Mouse (Mus musculus) hindbrain, embryonic 11.5 days (tissue): ENCODE measurements around the gene Fli1. TPM values are rescaled to one million over a fixed set of nuclear protein-coding genes. Genes with fewer than 3 reads are reported as not detected.
A peak's percentile ranks its signal among the peaks of the same experiment; 100 is the strongest.

ENCODE experiments used
- ATAC-seq: fragments of 200-750 bp; cut with Nextera tagmentation; 2 replicates; pipeline ENCODE4 v1.8.0; 2017; ENCODE audit warnings: mild to moderate bottlenecking, moderate TSS enrichment, moderate library complexity; ENCODE audit not compliant: low FRiP score
- DNase-seq: peaks from one replicate; pipeline ENCODE4 v3.0.0-alpha.2; 2015; ENCODE audit warnings: low spot score
- H3K27ac ChIP-seq: fragments of 300-500 bp; sonication (generic); 2 replicates; pipeline ENCODE4 v1.5.1; 2014; ENCODE audit warnings: mild to moderate bottlenecking, low read depth, low read length
- H3K27me3 ChIP-seq: fragments of 300-500 bp; sonication (generic); 2 replicates; pipeline ENCODE4 v1.6.1; 2014; ENCODE audit warnings: mild to moderate bottlenecking, low read length, moderate library complexity, mixed read lengths; ENCODE audit not compliant: control insufficient read depth, insufficient read depth
- H3K36me3 ChIP-seq: fragments of 300-500 bp; sonication (generic); 2 replicates; pipeline ENCODE4 v1.6.1; 2014; ENCODE audit warnings: mild to moderate bottlenecking, low read length, moderate library complexity, mixed read lengths; ENCODE audit not compliant: control insufficient read depth, insufficient read depth
- H3K4me1 ChIP-seq: fragments of 300-500 bp; sonication (generic); replicated peaks from 2 replicates; pipeline ENCODE4 v1.6.1; 2014; ENCODE audit warnings: low read length, mixed read lengths; ENCODE audit not compliant: control insufficient read depth, insufficient read depth
- H3K4me2 ChIP-seq: fragments of 300-500 bp; sonication (generic); replicated peaks from 2 replicates; pipeline ENCODE4 v1.6.1; 2014; ENCODE audit warnings: mild to moderate bottlenecking, low read depth, low read length
- H3K4me3 ChIP-seq: fragments of 300-500 bp; sonication (generic); 2 replicates; pipeline ENCODE4 v1.5.1; 2014; ENCODE audit warnings: low read depth, low read length
- H3K9ac ChIP-seq: fragments of 300-500 bp; sonication (generic); 2 replicates; pipeline ENCODE4 v1.6.1; 2014; ENCODE audit warnings: low read depth, low read length
- H3K9me3 ChIP-seq: fragments of 300-500 bp; sonication (generic); 2 replicates; pipeline ENCODE4 v1.6.1; 2016; ENCODE audit warnings: low read length; ENCODE audit not compliant: control insufficient read depth
- WGBS: fragments of 180-500 bp; shearing (Covaris S2); extraction: QIAGEN DNeasy Blood & Tissue Kit; methylation state at CpG from one replicate; pipeline ENCODE4 v1.1.7; 2014; 5-methylcytosine and 5-hydroxymethylcytosine counted together
- polyA plus RNA-seq: library from polyadenylated mRNA; unstranded; fragments of >200 nt; fragmentation: Nextera tagmentation; extraction: Ambion mirVana; gene quantifications from 2 replicates; pipeline ENCODE4 v1.2.1, GENCODE M21; 2014

Fli1 gene
- polyA plus RNA-seq, 1 experiment from 2014 or later: 22.2 TPM

DNA sequence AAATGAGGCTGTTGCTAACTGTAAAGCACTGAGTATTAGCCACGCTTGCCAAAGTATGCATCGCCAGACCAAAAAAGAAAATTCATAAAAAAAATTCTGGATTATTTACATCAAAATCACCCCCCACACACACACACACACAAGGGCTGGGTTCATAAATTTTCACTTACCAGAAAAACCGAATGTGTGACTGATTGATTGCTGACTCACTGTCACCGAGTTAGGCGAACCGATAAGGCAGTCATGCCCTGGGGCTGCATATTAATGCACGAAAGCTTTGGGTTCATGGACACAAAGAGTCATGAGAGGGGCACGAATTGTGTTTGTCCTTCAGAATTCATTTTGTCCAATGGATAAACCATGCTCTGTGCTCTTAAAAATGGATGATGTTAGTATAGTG, 17.2 kb upstream of the Fli1 start:
- Histone ChIP-seq H3K36me3 (no peaks in the 10 kb centered on the region), H3K9ac (no peak overlapping the region), H3K4me1 (no peaks in the 10 kb centered on the region), H3K27ac (no peak overlapping the region), H3K4me3 (no peak overlapping the region), H3K4me2 (no peak overlapping the region), H3K27me3 (no peaks in the 10 kb centered on the region), H3K9me3 (no peaks in the 10 kb centered on the region)
- no peak for ATAC-seq
- WGBS: 70% methylated on average over 8 of the region's 8 CpGs
- DNase-seq: no peak

DNA sequence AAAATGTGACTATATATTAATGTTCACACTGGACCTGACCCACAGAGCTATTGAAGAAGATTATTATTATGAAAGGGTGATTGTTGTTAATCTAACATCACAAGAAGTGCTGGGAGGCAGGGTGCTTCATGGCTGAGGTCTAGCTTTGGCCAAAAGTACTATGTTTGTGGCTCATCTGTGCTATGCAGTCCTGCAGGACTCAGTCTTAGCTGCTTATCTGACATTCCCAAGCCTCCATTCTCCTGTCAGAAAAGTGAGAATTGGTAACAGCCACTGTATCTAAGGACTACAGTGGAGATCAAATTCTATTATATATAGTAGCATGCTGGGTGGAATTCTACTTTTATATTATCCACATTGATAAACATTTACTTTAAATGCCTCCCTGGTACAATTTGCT, 16.8 kb upstream of the Fli1 start:
- Histone ChIP-seq H3K27ac (no peak overlapping the region), H3K4me2 (no peak overlapping the region), H3K9ac (no peak overlapping the region), H3K4me3 (no peak overlapping the region), H3K27me3 (no peaks in the 10 kb centered on the region), H3K4me1 (no peaks in the 10 kb centered on the region), H3K36me3 (no peaks in the 10 kb centered on the region), H3K9me3 (no peaks in the 10 kb centered on the region)
- ATAC-seq (no peak), DNase-seq (no peak)

DNA sequence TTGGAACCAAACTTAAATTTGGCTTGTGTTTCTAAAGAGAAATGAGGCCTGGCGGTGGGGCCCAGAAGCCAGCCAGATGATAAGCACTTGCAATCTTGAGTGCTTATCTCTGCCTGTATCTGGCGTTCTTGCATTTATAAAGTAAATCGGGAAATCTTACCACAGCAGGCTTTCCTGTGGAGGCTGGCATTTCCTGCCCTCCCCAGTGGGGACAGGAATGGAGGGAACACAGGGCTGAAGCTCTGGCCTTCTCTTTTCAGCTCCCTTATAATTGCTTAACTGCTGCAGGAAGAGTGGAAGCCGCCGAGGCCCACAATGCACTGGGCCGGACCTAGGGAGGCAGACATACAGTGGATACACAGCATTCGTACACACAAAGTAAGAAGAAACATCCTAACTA, 13.7 kb upstream of the Fli1 start:
- 86% methylated on average over 7 of the region's 7 CpGs for WGBS
- DNase-seq (no peak), ATAC-seq (no peak)
- Histone ChIP-seq H3K36me3 (no peaks in the 10 kb centered on the region), H3K27ac (no peak overlapping the region), H3K4me1 (no peaks in the 10 kb centered on the region), H3K4me3 (no peak overlapping the region), H3K9me3 (no peaks in the 10 kb centered on the region), H3K4me2 (no peak overlapping the region), H3K9ac (no peak overlapping the region), H3K27me3 (no peaks in the 10 kb centered on the region)

GRCm38 (mm10) chr9:32555279-32555678, 12.6 kb upstream of the Fli1 start:
- no peak for ATAC-seq
- Histone ChIP-seq H3K4me3 (no peak overlapping the region), H3K36me3 (no peaks in the 10 kb centered on the region), H3K9ac (no peak overlapping the region), H3K9me3 (no peaks in the 10 kb centered on the region), H3K4me1 (no peaks in the 10 kb centered on the region; the same call in 1 of the 2 replicates), H3K27me3 (no peaks in the 10 kb centered on the region), H3K27ac (no peak overlapping the region), H3K4me2 (no peak overlapping the region)
- DNase-seq: no peak
- 92% methylated on average over 3 of the region's 3 CpGs for WGBS

- DNase-seq: peak; percentile 52
Observed at GRCm38 (mm10) chr9:32550541-32550940, 7.9 kb upstream of the Fli1 start.

GRCm38 (mm10) chr9:32549462-32550384, 7.1 kb upstream of the Fli1 start:
- no peaks in the 10 kb centered on the region for H3K36me3 ChIP-seq
- no peak for ATAC-seq
- H3K27me3 ChIP-seq: peaks cover 47% of the 10 kb centered on the region
- H3K9me3 ChIP-seq: no peaks in the 10 kb centered on the region
- H3K9ac ChIP-seq: no peak overlapping the region
- peak; percentile 30 for DNase-seq
- no peak overlapping the region for H3K4me2 ChIP-seq
- 0 out of 2 replicates have a peak overlapping the region, but pooled peaks have one; percentile 38 for H3K27ac ChIP-seq
- no peak overlapping the region for H3K4me3 ChIP-seq
- WGBS: 6% methylated on average over 6 of the region's 6 CpGs
- H3K4me1 ChIP-seq: peaks cover 7% of the 10 kb centered on the region

More at GRCm38 (mm10) chr9:32550541-32550940, 7.9 kb upstream of the Fli1 start:
- Histone ChIP-seq H3K27me3 (peaks cover 39% of the 10 kb centered on the region), H3K9ac (no peak overlapping the region), H3K9me3 (no peaks in the 10 kb centered on the region), H3K4me1 (no peaks in the 10 kb centered on the region; the same call in none of the 2 replicates), H3K4me2 (no peak overlapping the region), H3K36me3 (no peaks in the 10 kb centered on the region), H3K4me3 (no peak overlapping the region), H3K27ac (no peak overlapping the region)
- WGBS: under 1% methylated on average over 10 of the region's 10 CpGs
- ATAC-seq: no peak; the same call in 1 of the 2 replicates

DNA sequence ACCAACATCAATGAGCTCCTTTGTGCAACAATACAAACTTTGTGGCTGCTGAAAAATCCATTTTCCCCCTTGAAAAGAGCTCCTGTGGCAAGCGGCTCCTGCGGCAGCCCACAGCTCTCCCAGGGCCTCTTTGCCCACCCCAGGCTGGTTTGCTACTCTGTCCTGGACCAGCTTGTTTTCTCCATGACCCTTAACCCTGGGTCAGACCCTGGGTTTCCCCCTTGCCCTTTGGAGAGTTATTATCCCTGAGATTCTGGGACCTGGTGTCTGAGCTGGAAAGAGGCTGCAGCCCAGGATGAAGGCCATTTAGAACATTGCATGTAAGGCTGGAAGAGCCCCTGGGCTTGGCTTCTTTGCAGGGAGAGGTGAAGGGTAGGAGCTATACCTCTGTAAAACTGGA, 4.1 kb upstream of the Fli1 start:
- WGBS: 16% methylated on average over 2 of the region's 2 CpGs
- DNase-seq (no peak), ATAC-seq (no peak)
- Histone ChIP-seq H3K9ac (no peak overlapping the region), H3K27ac (no peak overlapping the region), H3K9me3 (no peaks in the 10 kb centered on the region), H3K4me2 (no peak overlapping the region), H3K36me3 (no peaks in the 10 kb centered on the region), H3K4me1 (peaks cover 12% of the 10 kb centered on the region), H3K4me3 (no peak overlapping the region), H3K27me3 (peaks cover 73% of the 10 kb centered on the region)

GRCm38 (mm10) chr9:32544731-32545661, 2.3 kb upstream of the Fli1 start:
- Histone ChIP-seq H3K4me1 (peaks cover 16% of the 10 kb centered on the region; the same call in 1 of the 2 replicates), H3K27ac (0 out of 2 replicates have a peak overlapping the region, but pooled peaks have one; percentile 14), H3K27me3 (peaks cover 88% of the 10 kb centered on the region), H3K9me3 (no peaks in the 10 kb centered on the region), H3K4me3 (no peak overlapping the region), H3K36me3 (no peaks in the 10 kb centered on the region), H3K9ac (no peak overlapping the region), H3K4me2 (0 out of 2 replicates have a peak overlapping the region, but pooled peaks have one; percentile 4)
- ATAC-seq (no peak), DNase-seq (peak; percentile 54)
- WGBS: 1% methylated on average over 40 of the region's 40 CpGs
